Mouse (Mus musculus) ZHBTc4 (cell line): Measurements from ENCODE around the gene Bean1.

Source experiments
- DNase-seq: peaks from one replicate; pipeline ENCODE4 v3.0.0-alpha.2; 2011; ENCODE audit warnings: low read depth, low spot score

Gene Bean1

GRCm38 (mm10) chr8:104170118-104171049 is at the start of gene Bean1:
TSS of gene Bean1 (plus strand) at chr8:104170442.
- peak; percentile 57 for DNase-seq

GRCm38 (mm10) chr8:104121640-104122416 is 48.4 kb upstream of the Bean1 start:
- DNase-seq, result no peak

- DNase-seq, result no peak
Observed at GRCm38 (mm10) chr8:104123080-104123657, 47.1 kb upstream of the Bean1 start.

- DNase-seq, result no peak
Observed at GRCm38 (mm10) chr8:104124534-104124933, 45.7 kb upstream of the Bean1 start.

- no peak for DNase-seq
Observed at GRCm38 (mm10) chr8:104127160-104127883, 42.9 kb upstream of the Bean1 start.

- DNase-seq, result no peak
Observed at GRCm38 (mm10) chr8:104130916-104131315, 39.3 kb upstream of the Bean1 start.

GRCm38 (mm10) chr8:104131414-104131975 is 38.7 kb upstream of the Bean1 start:
- no peak for DNase-seq

GRCm38 (mm10) chr8:104134521-104134920 is 35.7 kb upstream of the Bean1 start:
- no peak for DNase-seq

GRCm38 (mm10) chr8:104136277-104136676 is 34.0 kb upstream of the Bean1 start:
- no peak for DNase-seq

- DNase-seq, result no peak
Observed at GRCm38 (mm10) chr8:104137636-104138035, 32.6 kb upstream of the Bean1 start.

GRCm38 (mm10) chr8:104140611-104141010 is 29.6 kb upstream of the Bean1 start:
- no peak for DNase-seq

GRCm38 (mm10) chr8:104142415-104142814 is 27.8 kb upstream of the Bean1 start:
- peak; percentile 13 for DNase-seq

GRCm38 (mm10) chr8:104143379-104143778 is 26.9 kb upstream of the Bean1 start:
- no peak for DNase-seq

- peak; percentile 30 for DNase-seq
Observed at GRCm38 (mm10) chr8:104144434-104145216, 25.6 kb upstream of the Bean1 start.

- DNase-seq, result peak; percentile 84
Observed at GRCm38 (mm10) chr8:104145981-104146689, 24.1 kb upstream of the Bean1 start.

- DNase-seq, result no peak
Observed at GRCm38 (mm10) chr8:104146717-104147494, 23.3 kb upstream of the Bean1 start.

- DNase-seq, result no peak
Observed at GRCm38 (mm10) chr8:104147947-104148346, 22.3 kb upstream of the Bean1 start.

- DNase-seq, result no peak
Observed at GRCm38 (mm10) chr8:104160731-104161130, 9.5 kb upstream of the Bean1 start.

- DNase-seq, result no peak
Observed at GRCm38 (mm10) chr8:104169461-104169860, 781 bp upstream of the Bean1 start.
